Mouse (Mus musculus): Measurements from ENCODE around the gene Ssr2.

The Ssr2 gene

GRCm38 (mm10) chr3:88623346-88624135, 47.9 kb downstream of the Ssr2 start:
- DNase-seq (ENCODE audit: low spot score in 2 of 2) = no peak

- no peak for DNase-seq (ENCODE audit: low spot score in 2 of 2)
Measured at GRCm38 (mm10) chr3:88624324-88624723, 48.6 kb downstream of the Ssr2 start.

- DNase-seq (ENCODE audit: low spot score in 2 of 2) = no peak
Measured at GRCm38 (mm10) chr3:88624951-88625350, 49.3 kb downstream of the Ssr2 start.

- DNase-seq (ENCODE audit: low spot score in 2 of 2) = no peak
Measured at GRCm38 (mm10) chr3:88625531-88625930, 49.9 kb downstream of the Ssr2 start.

GRCm38 (mm10) chr3:88626316-88626715, 50.6 kb downstream of the Ssr2 start:
- DNase-seq (ENCODE audit: low spot score in 2 of 2) = no peak

GRCm38 (mm10) chr3:88627114-88627513, 51.4 kb downstream of the Ssr2 start:
- no peak for DNase-seq (ENCODE audit: low spot score in 2 of 2)

- DNase-seq (ENCODE audit: low spot score in 2 of 2) = no peak
Measured at GRCm38 (mm10) chr3:88627535-88627934, 51.9 kb downstream of the Ssr2 start.

GRCm38 (mm10) chr3:88628766-88629165, 53.1 kb downstream of the Ssr2 start:
- DNase-seq (ENCODE audit: low spot score in 2 of 2) = no peak

- DNase-seq (ENCODE audit: low spot score in 2 of 2) = no peak
Measured at GRCm38 (mm10) chr3:88629244-88629643, 53.6 kb downstream of the Ssr2 start.

GRCm38 (mm10) chr3:88630018-88630417, 54.3 kb downstream of the Ssr2 start:
- DNase-seq (ENCODE audit: low spot score in 2 of 2) = no peak

- DNase-seq (ENCODE audit: low spot score in 2 of 2) = no peak
Measured at GRCm38 (mm10) chr3:88630849-88631341, 55.2 kb downstream of the Ssr2 start.

- no peak for DNase-seq (ENCODE audit: low spot score in 2 of 2)
Measured at GRCm38 (mm10) chr3:88631921-88632587, 56.4 kb downstream of the Ssr2 start.

GRCm38 (mm10) chr3:88633056-88633455, 57.4 kb downstream of the Ssr2 start:
- DNase-seq (ENCODE audit: low spot score in 2 of 2) = no peak

- no peak for DNase-seq (ENCODE audit: low spot score in 2 of 2)
Measured at GRCm38 (mm10) chr3:88635506-88636275, 60.0 kb downstream of the Ssr2 start.

GRCm38 (mm10) chr3:88636555-88636986, 60.9 kb downstream of the Ssr2 start:
- DNase-seq (ENCODE audit: low spot score in 2 of 2) = no peak

- no peak for DNase-seq (ENCODE audit: low spot score in 2 of 2)
Measured at GRCm38 (mm10) chr3:88637134-88637533, 61.5 kb downstream of the Ssr2 start.

All from spleen, postnatal 14 days (tissue).